Mouse (Mus musculus) bone marrow, adult 2 months (tissue): Measurements from ENCODE around the gene P2ry1.

ENCODE experiments used
- CTCF ChIP-seq: fragments of 200-500 bp; IDR thresholded peaks from 2 replicates; pipeline ENCODE4 v1.5.1; 2011; ENCODE audit warnings: low read length, control low read depth; ENCODE audit not compliant: control insufficient read depth, insufficient read depth
- POLR2A ChIP-seq: fragments of 200-500 bp; IDR thresholded peaks from 2 replicates; pipeline ENCODE4 v1.6.1; 2011; ENCODE audit warnings: low read depth, mild to moderate bottlenecking, control low read depth, low read length, borderline replicate concordance; ENCODE audit not compliant: control insufficient read depth

- TF ChIP-seq CTCF (no peak), POLR2A (no peak)
Measured at GRCm38 (mm10) chr3:61004611-61005010, 2.0 kb downstream of the P2ry1 start.
